18 mouse cellular contexts compared by ENCODE assay signal in genomic region chr2:159760806-159761205, GRCm38 (mm10).
"Had no signal": no experiment of that assay in that cellular context is flagged by ENCODE, and none has a peak within 500 bp of the region (broad histone marks: within the 10 kb centered on the region; RNA-seq: fewer than 3 reads in every experiment).

No protein-coding gene starts in this region.

- H3K4me3 ChIP-seq: midbrain, embryonic 10.5 days; midbrain, embryonic 12.5 days; midbrain, embryonic 15.5 days; myocyte; neural tube, embryonic 13.5 days; neural tube, embryonic 15.5 days had no signal

- DNase-seq: lung, adult 18-20 months; lung, embryonic 14.5 days; lung, postnatal 10 days; lung, postnatal 4 days; retina, postnatal 1 day; right cerebral cortex, adult 18-20 months; right cerebral cortex, postnatal 25 days; right cerebral cortex, postnatal 4 days; spleen, adult 18-20 months; thymus, adult 18-20 months; thymus, postnatal 14 days; thymus, postnatal 36 days had no signal

- H3K27me3 ChIP-seq: midbrain, embryonic 12.5 days; midbrain, embryonic 15.5 days; neural tube, embryonic 13.5 days; neural tube, embryonic 15.5 days had no signal

- H3K4me1 ChIP-seq: neural tube, embryonic 15.5 days had no signal

- H3K9me3 ChIP-seq: midbrain, embryonic 10.5 days; midbrain, embryonic 12.5 days; midbrain, embryonic 15.5 days; neural tube, embryonic 13.5 days; neural tube, embryonic 15.5 days had no signal

- H3K36me3 ChIP-seq: midbrain, embryonic 10.5 days; midbrain, embryonic 12.5 days; midbrain, embryonic 15.5 days; neural tube, embryonic 13.5 days; neural tube, embryonic 15.5 days had no signal

- H3K27ac ChIP-seq: midbrain, embryonic 10.5 days; midbrain, embryonic 12.5 days; midbrain, embryonic 15.5 days; neural tube, embryonic 13.5 days; neural tube, embryonic 15.5 days had no signal

- ATAC-seq: midbrain, embryonic 15.5 days had no signal

- H3K9ac ChIP-seq: lung, embryonic 14.5 days; midbrain, embryonic 12.5 days; midbrain, embryonic 15.5 days; neural tube, embryonic 13.5 days; neural tube, embryonic 15.5 days had no signal

- H3K4me2 ChIP-seq: lung, embryonic 14.5 days; midbrain, embryonic 12.5 days; midbrain, embryonic 15.5 days; neural tube, embryonic 13.5 days; neural tube, embryonic 15.5 days had no signal
